Mouse (Mus musculus) lung, adult 18-20 months (tissue): ENCODE data around the gene Adh1.

Experiments
- DNase-seq, 2 experiments: peaks; one replicate each; pipeline ENCODE4 v3.0.0; 2022; ENCODE audit warnings: mixed read lengths in 2 of 2

Adh1 gene

GRCm38 (mm10) chr3:138241371-138241770 lies 19.4 kb upstream of the Adh1 start:
- DNase-seq, result no peak

DNA sequence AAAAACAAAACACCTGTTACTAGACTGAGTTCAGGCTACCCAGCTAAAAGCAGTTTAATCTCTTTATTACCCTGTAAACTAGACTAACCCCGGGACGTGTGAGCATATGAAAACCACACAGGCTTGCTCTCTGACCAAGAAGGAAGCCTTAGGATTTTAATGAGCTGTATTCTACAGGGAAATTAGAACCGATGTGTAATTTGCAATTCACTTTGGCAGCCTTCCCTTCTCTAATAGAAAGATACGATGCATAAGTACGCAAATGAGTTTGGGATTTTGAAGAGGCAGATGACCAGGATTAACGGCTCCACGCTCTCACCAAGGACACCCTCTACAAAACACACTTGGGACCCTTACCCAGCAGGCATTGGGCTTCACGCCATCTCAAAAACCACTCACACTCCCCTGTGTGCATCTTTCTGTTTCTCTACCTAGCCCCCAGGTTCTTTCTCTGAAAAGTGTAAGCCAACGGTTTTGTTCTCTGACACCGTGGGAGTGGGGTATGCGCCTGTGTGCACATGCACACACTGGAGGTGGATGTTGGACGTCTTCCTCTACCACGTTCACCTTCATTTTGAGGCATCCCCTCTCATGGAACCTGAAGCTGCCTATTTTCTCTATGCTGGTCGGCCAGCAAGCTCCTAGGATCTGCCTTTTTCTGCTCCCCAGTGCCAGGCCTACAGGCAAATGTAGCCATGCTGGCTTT lies 18.6 kb upstream of the Adh1 start:
- no peak for DNase-seq

DNA sequence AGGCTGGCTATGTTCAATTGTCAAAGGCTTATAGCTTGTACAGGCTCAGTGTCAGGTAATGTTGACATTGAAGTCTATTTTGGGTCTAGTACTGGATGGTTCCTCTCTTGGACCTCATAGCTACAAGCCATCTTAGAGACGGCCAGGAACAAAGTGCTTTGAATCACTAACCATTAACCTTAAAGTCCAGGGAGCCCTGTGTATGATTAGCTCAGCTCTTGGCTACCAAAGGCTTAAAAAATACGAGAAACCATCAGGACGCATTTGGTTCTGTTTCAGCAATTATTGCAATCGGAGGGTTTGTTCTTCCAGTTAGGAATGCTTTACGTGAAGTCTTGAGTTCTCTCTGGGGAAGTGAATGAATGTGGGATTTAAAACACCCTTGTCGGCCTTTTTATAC lies 17.9 kb upstream of the Adh1 start:
- DNase-seq, result no peak

DNA sequence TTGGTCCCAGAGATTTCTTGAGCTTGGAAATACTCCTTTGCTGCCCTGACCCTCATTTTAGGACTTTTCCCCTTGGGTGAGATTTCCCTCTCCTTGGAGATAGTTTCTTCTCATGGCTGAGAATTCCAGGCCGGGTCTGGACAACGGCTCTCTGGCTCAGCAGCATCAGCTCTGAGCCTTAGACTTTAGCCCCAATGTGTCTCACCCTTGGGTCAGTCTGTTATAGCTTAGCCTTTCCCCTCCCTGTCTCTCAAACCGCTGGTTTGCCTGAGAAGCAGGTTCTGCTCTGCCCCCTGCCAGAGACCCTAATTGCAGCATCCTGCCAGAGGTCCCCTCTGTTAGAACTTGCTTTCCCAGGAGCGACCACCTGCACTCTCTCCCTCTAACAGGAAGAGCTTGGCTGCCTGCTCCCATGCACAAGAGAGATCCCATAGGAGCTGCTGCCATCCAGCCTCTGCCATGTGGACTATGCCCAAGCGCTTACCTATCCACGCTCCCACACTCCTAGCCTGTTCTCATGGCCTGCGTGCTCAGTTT lies 16.4 kb upstream of the Adh1 start:
- no peak for DNase-seq

DNA sequence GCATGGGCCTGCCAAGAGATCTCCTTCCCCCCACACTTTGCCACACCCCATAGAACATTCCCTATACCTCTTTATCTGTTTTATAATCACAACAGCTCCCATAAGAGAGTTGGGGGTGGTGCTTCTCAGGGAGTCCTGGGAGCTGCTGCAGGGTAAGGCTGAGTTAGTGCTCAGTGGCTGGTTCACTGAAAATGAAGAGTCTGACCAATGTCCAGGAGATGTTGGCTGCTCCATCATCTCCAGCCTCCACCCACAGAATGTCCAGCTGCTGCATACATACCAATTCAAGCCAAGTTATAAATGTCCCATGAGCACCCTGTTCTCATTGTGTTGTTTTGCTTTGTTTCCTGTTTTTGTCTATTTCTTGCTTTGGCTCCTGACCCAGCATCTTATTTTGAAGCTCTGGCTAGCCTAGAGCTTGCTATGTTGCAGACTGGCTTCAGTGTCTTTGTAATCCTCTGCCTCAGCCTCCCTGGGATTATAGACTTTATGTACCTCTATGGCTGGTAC lies 14.2 kb upstream of the Adh1 start:
- no peak for DNase-seq

DNA sequence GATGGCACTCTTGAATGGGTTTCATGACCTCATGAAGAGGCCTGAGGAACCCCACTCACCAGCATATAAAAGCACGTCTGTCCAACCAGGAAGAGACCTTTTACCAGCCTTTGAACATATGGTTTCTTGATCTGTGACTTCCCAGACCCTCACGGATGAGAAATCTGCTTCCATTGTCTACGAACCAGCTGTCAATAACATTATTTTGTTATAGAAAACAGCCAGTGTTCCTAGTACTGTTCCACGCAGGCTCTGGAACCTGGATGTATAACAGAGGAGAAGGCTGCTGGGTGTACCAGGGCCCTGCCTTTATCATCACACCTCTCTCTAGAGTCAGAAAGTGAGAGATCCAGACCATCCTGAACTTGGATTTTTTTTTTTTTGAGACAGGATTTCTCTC lies 13.6 kb upstream of the Adh1 start:
- no peak for DNase-seq

DNA sequence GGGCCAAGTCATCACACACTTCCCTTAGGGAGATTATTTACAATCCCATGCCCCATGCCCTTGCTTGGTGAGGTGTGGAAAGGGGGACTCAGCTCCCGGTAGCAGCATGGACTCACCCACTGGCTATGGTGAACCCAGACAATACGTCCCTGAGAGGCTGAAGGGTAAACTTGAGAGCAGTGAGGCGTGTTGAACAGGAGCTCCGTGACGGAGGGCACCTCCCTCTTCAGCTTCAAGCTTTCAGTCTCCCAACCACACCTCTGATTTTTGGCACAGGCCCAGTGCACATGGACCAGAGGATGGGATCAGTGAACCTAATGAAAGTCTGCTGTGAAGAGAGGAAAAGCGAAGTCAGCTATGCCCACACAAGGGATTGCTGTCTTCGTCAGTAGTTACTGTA lies 12.8 kb upstream of the Adh1 start:
- no peak for DNase-seq

GRCm38 (mm10) chr3:138248746-138249145 lies 12.0 kb upstream of the Adh1 start:
- DNase-seq, result peak; percentile 42 to 62

- DNase-seq, result no peak
Observed at GRCm38 (mm10) chr3:138251156-138251555, 9.6 kb upstream of the Adh1 start.

DNA sequence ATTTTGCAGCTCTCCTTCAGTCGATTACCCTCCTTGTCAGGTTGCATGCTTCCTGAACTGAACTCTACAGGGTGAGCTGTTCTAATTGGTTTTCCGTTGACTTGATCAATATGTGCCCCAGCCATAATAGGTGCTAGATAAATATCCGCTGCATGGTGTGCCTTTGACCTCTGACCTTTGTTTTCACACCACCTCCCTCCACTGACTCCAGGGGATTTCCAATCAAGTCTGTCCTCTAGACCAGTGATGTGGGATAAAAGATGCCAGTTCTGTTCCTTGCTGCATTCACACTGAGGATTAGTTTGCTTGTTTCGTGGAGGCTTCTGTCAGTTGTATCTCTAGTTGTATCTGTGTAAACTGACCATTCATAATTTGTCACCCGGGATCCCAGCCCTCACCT lies 6.6 kb upstream of the Adh1 start:
- DNase-seq, result no peak

DNA sequence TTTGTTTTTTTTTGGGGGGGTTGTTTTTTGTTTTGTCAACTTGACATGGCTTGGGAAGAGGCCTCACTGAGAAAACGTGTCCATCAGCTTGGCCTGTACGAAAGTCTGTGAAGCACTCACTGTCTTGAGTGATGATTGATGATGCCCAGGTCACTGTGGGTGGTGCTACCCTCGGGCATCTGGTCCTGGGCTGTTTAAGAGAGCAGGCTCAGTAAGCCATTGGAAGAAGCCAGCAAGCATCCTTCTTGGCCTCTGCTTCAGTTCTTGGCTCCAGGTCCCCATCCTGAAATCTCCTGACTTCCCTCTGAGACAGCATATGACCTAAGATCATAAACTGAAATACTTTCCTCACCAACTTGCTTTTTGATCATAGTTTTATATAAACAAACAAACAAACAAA lies 5.4 kb upstream of the Adh1 start:
- peak in 1 of 2 experiments; percentile 29 for DNase-seq

- DNase-seq, result peak; percentile 47 to 54
Observed at GRCm38 (mm10) chr3:138255780-138256550, 4.8 kb upstream of the Adh1 start.

DNA sequence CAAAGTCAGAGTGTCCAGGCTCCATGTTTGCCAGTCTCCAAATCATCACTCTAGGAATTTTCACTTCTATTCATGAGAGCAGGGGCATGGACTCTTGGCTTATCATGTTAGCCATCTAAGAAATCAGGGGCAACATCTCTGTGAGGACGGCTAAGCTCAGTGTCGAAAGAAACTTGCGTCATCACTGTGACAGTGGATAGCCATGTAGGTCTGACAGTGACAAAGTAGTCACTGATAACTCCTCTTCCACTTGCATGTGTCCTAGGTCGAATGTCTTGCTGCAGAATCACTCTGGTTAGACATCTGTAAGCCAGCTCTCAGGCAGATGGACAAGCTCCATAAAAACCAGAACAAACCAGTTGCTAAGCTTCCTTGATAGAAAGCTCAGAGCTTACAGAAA lies 1.8 kb downstream of the Adh1 start:
- no peak for DNase-seq

- DNase-seq, result peak in 1 of 2 experiments; percentile 21
Observed at GRCm38 (mm10) chr3:138263154-138263930, 2.6 kb downstream of the Adh1 start.

GRCm38 (mm10) chr3:138264648-138265047 lies 3.9 kb downstream of the Adh1 start:
- DNase-seq, result no peak

DNA sequence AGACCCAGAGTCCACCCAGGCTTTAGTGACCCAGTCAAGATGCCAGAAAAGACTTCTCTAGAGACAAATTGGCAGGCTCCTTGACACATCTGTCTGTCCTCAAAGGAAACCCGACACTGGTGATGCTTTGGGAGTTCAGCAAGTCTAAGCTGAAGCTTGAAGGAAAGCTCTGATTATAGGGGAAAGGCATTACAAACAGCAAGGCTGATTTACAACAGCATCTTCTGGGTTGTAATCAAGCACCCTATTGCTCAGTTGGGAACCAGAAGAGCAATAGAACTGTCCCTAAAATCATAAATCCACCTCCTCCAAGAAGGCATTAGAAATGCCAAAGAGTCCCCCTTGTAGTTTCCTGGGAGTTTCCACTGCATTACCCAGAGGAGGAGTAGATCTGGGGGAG lies 9.7 kb downstream of the Adh1 start:
- no peak for DNase-seq

DNA sequence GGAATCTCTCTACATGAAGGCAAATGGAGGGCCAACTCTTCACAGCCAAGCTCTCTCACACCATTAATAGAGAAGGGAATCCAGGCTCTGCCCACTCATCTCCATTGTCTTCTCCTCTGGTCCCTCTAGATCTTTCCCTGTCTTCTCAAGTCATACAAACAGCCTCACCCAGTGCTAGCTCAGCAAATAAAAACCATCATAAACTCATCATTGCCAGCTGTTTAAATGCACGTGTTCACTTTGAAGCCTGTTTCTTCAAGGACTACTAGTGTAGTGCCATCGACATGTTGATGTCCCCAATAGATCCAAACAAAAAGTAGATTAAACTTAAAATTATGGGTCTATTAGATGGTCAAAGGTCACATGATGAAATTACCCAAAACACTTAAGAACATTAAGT lies 10.5 kb downstream of the Adh1 start:
- DNase-seq, result no peak

- DNase-seq, result no peak
Observed at GRCm38 (mm10) chr3:138273080-138273479, 12.3 kb downstream of the Adh1 start.

- no peak for DNase-seq
Observed at GRCm38 (mm10) chr3:138275100-138275499, 14.3 kb downstream of the Adh1 start.

GRCm38 (mm10) chr3:138282556-138282955 lies 21.8 kb downstream of the Adh1 start:
- no peak for DNase-seq

- peak; percentile 17 to 33 for DNase-seq
Observed at GRCm38 (mm10) chr3:138283831-138284230, 23.0 kb downstream of the Adh1 start.

GRCm38 (mm10) chr3:138285986-138286385 lies 25.2 kb downstream of the Adh1 start:
- DNase-seq, result no peak

GRCm38 (mm10) chr3:138287686-138288085 lies 26.9 kb downstream of the Adh1 start:
- DNase-seq, result no peak
